Mouse (Mus musculus): ENCODE data around the gene Avil.

Avil gene

GRCm38 (mm10) chr10:127000529-127000928 lies at the start of gene Avil:
Gene Avil, plus strand, starts transcription at chr10:127000709.
- DNase-seq (ENCODE audit: low spot score), result no peak

- DNase-seq (ENCODE audit: low spot score), result no peak
Measured at GRCm38 (mm10) chr10:126952375-126952774, 48.1 kb upstream of the Avil start.

GRCm38 (mm10) chr10:126953029-126953471 lies 47.5 kb upstream of the Avil start:
- no peak for DNase-seq (ENCODE audit: low spot score)

GRCm38 (mm10) chr10:126956692-126957358 lies 43.7 kb upstream of the Avil start:
- DNase-seq (ENCODE audit: low spot score), result no peak

GRCm38 (mm10) chr10:126957359-126958107 lies 43.0 kb upstream of the Avil start:
- DNase-seq (ENCODE audit: low spot score), result no peak

- DNase-seq (ENCODE audit: low spot score), result no peak
Measured at GRCm38 (mm10) chr10:126960496-126960895, 40.0 kb upstream of the Avil start.

GRCm38 (mm10) chr10:126961757-126962156 lies 38.8 kb upstream of the Avil start:
- no peak for DNase-seq (ENCODE audit: low spot score)

- no peak for DNase-seq (ENCODE audit: low spot score)
Measured at GRCm38 (mm10) chr10:126962271-126962965, 38.1 kb upstream of the Avil start.

GRCm38 (mm10) chr10:126962966-126963330 lies 37.6 kb upstream of the Avil start:
- DNase-seq (ENCODE audit: low spot score), result no peak

GRCm38 (mm10) chr10:126963821-126964220 lies 36.7 kb upstream of the Avil start:
- DNase-seq (ENCODE audit: low spot score), result no peak

GRCm38 (mm10) chr10:126971363-126972050 lies 29.0 kb upstream of the Avil start:
- DNase-seq (ENCODE audit: low spot score), result no peak

- no peak for DNase-seq (ENCODE audit: low spot score)
Measured at GRCm38 (mm10) chr10:126972051-126972725, 28.3 kb upstream of the Avil start.

GRCm38 (mm10) chr10:126972988-126973387 lies 27.5 kb upstream of the Avil start:
- DNase-seq (ENCODE audit: low spot score), result no peak

- no peak for DNase-seq (ENCODE audit: low spot score)
Measured at GRCm38 (mm10) chr10:126975706-126976105, 24.8 kb upstream of the Avil start.

GRCm38 (mm10) chr10:126977076-126977475 lies 23.4 kb upstream of the Avil start:
- no peak for DNase-seq (ENCODE audit: low spot score)

GRCm38 (mm10) chr10:126978277-126978994 lies 22.1 kb upstream of the Avil start, which contains the start of gene Ctdsp2:
Gene Ctdsp2, plus strand, starts transcription at chr10:126978717.
- DNase-seq (ENCODE audit: low spot score), result peak; percentile 98

GRCm38 (mm10) chr10:126979121-126979635 lies 21.3 kb upstream of the Avil start:
- no peak for DNase-seq (ENCODE audit: low spot score)

- DNase-seq (ENCODE audit: low spot score), result no peak
Measured at GRCm38 (mm10) chr10:126979636-126980151, 20.8 kb upstream of the Avil start.

- DNase-seq (ENCODE audit: low spot score), result no peak
Measured at GRCm38 (mm10) chr10:126980221-126980932, 20.1 kb upstream of the Avil start.

All from ovary, postnatal 10 days (tissue).